Mouse (Mus musculus) bone marrow, adult 2 months (tissue): ENCODE results near the gene Lrrc4c. TPM values are rescaled to one million over a fixed set of nuclear protein-coding genes. Genes with fewer than 3 reads are reported as not detected.

ENCODE experiments used
- H3K27ac ChIP-seq: fragments of 200-500 bp; 2 replicates; pipeline ENCODE4 v1.5.1; 2012; ENCODE audit warnings: low read depth, mild to moderate bottlenecking, control low read depth, inconsistent platforms, low read length; ENCODE audit not compliant: control insufficient read depth, poor library complexity, insufficient read depth
- H3K4me1 ChIP-seq: fragments of 200-500 bp; 2 replicates; pipeline ENCODE4 v1.6.1; 2011; ENCODE audit warnings: low read length; ENCODE audit not compliant: control insufficient read depth, insufficient read depth
- H3K4me3 ChIP-seq: fragments of 200-500 bp; replicated peaks from 2 replicates; pipeline ENCODE3; 2011; ENCODE audit warnings: mild to moderate bottlenecking, low read depth, low read length, control low read depth; ENCODE audit not compliant: control insufficient read depth
- CTCF ChIP-seq: fragments of 200-500 bp; IDR thresholded peaks from 2 replicates; pipeline ENCODE4 v1.5.1; 2011; ENCODE audit warnings: low read length, control low read depth; ENCODE audit not compliant: control insufficient read depth, insufficient read depth
- POLR2A ChIP-seq: fragments of 200-500 bp; IDR thresholded peaks from 2 replicates; pipeline ENCODE4 v1.6.1; 2011; ENCODE audit warnings: low read depth, mild to moderate bottlenecking, control low read depth, low read length, borderline replicate concordance; ENCODE audit not compliant: control insufficient read depth
- WGBS: fragments of 180-500 bp; shearing (Covaris S2); methylation state at CpG from one replicate; pipeline ENCODE4 v1.1.7; 2018; 5-methylcytosine and 5-hydroxymethylcytosine counted together
- polyA plus RNA-seq: library from polyadenylated mRNA; stranded (reverse); fragments of >200 nt; gene quantifications from 2 replicates; pipeline ENCODE4 v1.2.4, GENCODE M21; 2011; ENCODE audit warnings: low replicate concordance; ENCODE audit not compliant: missing spikeins, insufficient read depth, insufficient read length

The Lrrc4c gene
- polyA plus RNA-seq, 1 experiment = not detected

DNA sequence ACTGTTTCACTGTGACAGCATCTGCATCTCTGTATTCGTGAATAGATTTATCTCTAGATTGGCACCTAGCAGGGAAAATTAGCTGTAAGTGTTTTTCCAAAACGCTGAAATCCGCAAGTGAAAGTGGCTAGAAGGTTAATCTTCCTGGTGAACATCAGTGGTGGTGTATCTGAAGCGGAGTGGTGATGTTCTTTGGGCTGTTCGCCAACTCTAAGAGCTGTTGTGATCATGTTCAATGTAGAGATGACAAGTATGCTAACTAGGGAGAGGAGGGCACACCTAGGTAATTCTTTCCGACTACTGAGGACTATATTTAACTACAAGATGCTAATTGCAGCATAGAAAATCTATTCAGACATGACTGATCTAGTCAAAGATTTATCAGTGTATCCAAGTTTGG lies 1.7 kb downstream of the Lrrc4c start:
- no peaks in the 10 kb centered on the region for H3K4me1 ChIP-seq
- WGBS = 51% methylated on average over 6 of the region's 6 CpGs
- no peak overlapping the region for H3K4me3 ChIP-seq
- no peak for TF ChIP-seq CTCF
- no peak for TF ChIP-seq POLR2A
- no peak overlapping the region for H3K27ac ChIP-seq

DNA sequence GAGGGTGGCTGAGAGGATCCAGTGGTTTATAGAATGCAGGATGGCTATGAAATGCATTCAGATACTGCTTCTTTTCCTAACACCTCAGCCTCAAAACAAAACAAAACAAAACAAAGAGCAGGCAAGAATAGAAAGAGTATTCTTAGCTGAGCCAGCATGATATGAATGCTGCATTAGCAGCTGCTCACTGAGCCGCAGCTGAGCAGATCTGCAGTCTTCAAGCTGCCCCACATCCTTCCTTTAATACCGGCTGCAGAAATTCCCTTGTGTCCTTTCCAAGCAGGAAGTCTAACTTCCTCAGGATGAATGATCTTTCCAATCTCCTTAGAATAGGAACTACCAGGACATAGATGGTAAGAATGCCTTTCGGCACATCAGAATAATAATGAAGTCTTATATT lies 16.7 kb downstream of the Lrrc4c start:
- WGBS = 20% methylated on average over 3 of the region's 3 CpGs
- no peaks in the 10 kb centered on the region for H3K4me1 ChIP-seq
- TF ChIP-seq POLR2A = no peak
- TF ChIP-seq CTCF = no peak
- H3K27ac ChIP-seq = no peak overlapping the region
- no peak overlapping the region for H3K4me3 ChIP-seq

- WGBS = 55% methylated on average over 1 of the region's 1 CpGs
- H3K27ac ChIP-seq = no peak overlapping the region
- no peak overlapping the region for H3K4me3 ChIP-seq
- no peaks in the 10 kb centered on the region for H3K4me1 ChIP-seq
- TF ChIP-seq POLR2A = no peak
Measured at GRCm38 (mm10) chr2:96337354-96337753, 19.4 kb downstream of the Lrrc4c start.

GRCm38 (mm10) chr2:96401186-96401811 lies 83.3 kb downstream of the Lrrc4c start:
- Histone ChIP-seq H3K27ac (no peak overlapping the region), H3K4me1 (no peaks in the 10 kb centered on the region), H3K4me3 (no peak overlapping the region)
- TF ChIP-seq POLR2A (no peak), CTCF (no peak)
- 82% methylated on average over 1 of the region's 1 CpGs for WGBS

DNA sequence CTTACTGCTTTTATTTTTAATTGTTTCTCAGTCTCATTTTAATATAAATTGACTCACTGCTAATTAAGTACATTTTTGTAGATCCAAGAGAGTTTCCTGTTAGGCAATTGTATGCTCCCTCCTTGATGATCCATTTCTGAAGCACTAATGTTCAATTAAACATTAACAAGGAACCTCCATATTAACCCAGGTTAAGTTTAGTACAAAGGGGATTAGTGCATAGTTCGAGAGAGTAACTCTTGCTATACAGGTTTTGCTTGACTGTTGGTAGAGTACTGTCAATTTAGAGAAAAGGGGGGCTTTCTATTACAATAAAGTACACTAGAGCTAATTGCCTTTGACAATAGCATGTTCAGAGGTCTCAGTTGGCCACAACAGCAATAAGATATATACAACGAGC lies 84.5 kb downstream of the Lrrc4c start:
- H3K4me1 ChIP-seq = no peaks in the 10 kb centered on the region
- no peak for TF ChIP-seq CTCF
- no peak for TF ChIP-seq POLR2A
- 69% methylated on average over 2 of the region's 2 CpGs for WGBS
- no peak overlapping the region for H3K4me3 ChIP-seq
- no peak overlapping the region for H3K27ac ChIP-seq

DNA sequence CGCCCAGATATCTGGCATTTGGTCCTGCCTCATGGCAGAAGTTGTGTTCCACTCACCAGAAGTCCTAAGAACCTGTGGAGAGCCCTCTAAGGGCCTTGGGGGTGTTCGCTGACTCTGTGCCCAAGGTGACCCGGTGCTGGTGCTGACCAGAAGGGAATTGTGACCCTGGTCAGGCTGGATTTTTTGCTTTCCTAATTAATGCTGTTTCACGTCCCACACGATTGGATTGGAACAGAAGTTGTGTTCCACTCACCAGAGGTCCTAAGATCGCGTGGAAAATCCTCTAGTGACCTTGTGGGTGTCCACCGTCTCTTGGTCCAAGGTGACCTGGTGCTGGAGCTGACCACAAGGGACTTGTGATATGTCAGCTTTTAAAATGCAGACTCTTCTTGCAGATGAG lies 88.9 kb downstream of the Lrrc4c start:
- WGBS = 72% methylated on average over 8 of the region's 8 CpGs
- Histone ChIP-seq H3K27ac (no peak overlapping the region), H3K4me3 (no peak overlapping the region), H3K4me1 (no peaks in the 10 kb centered on the region)
- TF ChIP-seq POLR2A (no peak), CTCF (no peak)

DNA sequence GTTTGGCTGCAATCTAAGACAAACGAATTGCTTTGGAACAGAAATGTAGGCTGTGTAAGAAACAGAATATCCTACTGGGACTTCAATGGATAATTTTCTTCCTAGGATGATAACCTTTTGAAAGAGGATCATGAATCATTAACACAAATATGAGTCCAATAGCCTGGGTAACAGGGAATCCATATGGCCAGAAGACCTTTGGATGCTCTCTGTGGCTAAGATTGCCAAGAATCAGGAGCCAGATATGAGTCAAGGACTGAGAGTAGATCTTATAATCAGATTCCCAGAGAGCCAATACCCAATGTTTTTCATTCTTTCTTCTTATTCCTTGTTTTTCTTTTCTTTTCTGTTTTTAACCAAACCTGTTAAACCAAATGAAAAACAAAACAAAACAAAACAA lies 93.2 kb downstream of the Lrrc4c start:
- Histone ChIP-seq H3K4me3 (no peak overlapping the region), H3K27ac (no peak overlapping the region), H3K4me1 (no peaks in the 10 kb centered on the region)
- 67% methylated on average over 1 of the region's 1 CpGs for WGBS
- TF ChIP-seq CTCF = no peak
- TF ChIP-seq POLR2A = no peak

- TF ChIP-seq CTCF (no peak), POLR2A (no peak)
- H3K4me3 ChIP-seq = no peak overlapping the region
- H3K27ac ChIP-seq = no peak overlapping the region
Measured at GRCm38 (mm10) chr2:96461566-96461965, 143.6 kb downstream of the Lrrc4c start.

DNA sequence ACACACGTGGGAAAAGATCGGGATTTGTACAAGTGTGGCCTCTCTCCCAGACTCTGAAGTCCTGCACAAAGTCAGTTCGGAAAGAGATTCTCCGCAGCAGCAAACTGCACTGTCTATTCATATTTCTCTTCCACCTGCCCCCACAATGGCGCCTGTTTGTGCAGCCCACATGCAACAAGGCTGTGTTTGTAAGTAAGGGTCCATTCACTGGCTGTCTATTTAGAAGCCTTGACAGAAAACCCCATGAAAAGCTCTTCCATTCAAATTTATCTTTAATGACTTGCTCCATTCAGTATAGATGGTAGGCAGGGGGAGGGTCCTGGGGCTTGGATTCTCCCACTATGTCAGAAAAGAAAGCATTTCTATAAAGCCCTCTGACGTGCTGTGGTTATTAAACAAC lies 157.7 kb downstream of the Lrrc4c start:
- 76% methylated on average over 6 of the region's 6 CpGs for WGBS
- TF ChIP-seq POLR2A (no peak), CTCF (no peak)
- no peak overlapping the region for H3K4me3 ChIP-seq
- H3K4me1 ChIP-seq = no peaks in the 10 kb centered on the region
- H3K27ac ChIP-seq = no peak overlapping the region

More at GRCm38 (mm10) chr2:96461566-96461965, 143.6 kb downstream of the Lrrc4c start:
- no peaks in the 10 kb centered on the region for H3K4me1 ChIP-seq
